Mouse (Mus musculus) forebrain, embryonic 14.5 days (tissue): ENCODE data around the gene Gm10912. TPM values are rescaled to one million over a fixed set of nuclear protein-coding genes. Genes with fewer than 3 reads are reported as not detected.

Experiments
- polyA plus RNA-seq: library from polyadenylated mRNA; unstranded; fragments of >200 nt; fragmentation: Nextera tagmentation; extraction: Ambion mirVana; gene quantifications from 2 replicates; pipeline ENCODE4 v1.2.1, GENCODE M21; 2014

Gene Gm10912
- polyA plus RNA-seq, 1 experiment from 2014 or later, result not detected

Other genes starting within 250 kb of the Gm10912 start
- gene Lmo2, start 107.8 kb upstream of the Gm10912 start, polyA plus RNA-seq, result 30.2 TPM in 2 replicates
- gene Fbxo3, start 38.1 kb upstream of the Gm10912 start, polyA plus RNA-seq, result 56.5 and 66.2 TPM in 2 replicates
- 0.67 and 1.8 TPM in 2 replicates for gene 4931422A03Rik, start 37.5 kb upstream of the Gm10912 start, polyA plus RNA-seq
- not detected in 2 replicates for gene Gm10799, start 2.7 kb downstream of the Gm10912 start, polyA plus RNA-seq
- gene Cd59b, start 4.0 kb downstream of the Gm10912 start, polyA plus RNA-seq, result 1.0 and 1.3 TPM in 2 replicates
- 5.7 and 7.3 TPM in 2 replicates for gene Cd59a, start 30.0 kb downstream of the Gm10912 start, polyA plus RNA-seq
- not detected in 2 replicates for gene A930018P22Rik, start 56.9 kb downstream of the Gm10912 start, polyA plus RNA-seq